Comparison of ENCODE assay signal across 9 mouse cellular contexts in genomic region chr16:93604481-93604969, GRCm38 (mm10). TPM values are rescaled to one million over a fixed set of nuclear protein-coding genes. Genes with fewer than 3 reads are reported as not detected.
DNase-seq lines count a peak whose midpoint lies in the region; ATAC-seq and TF ChIP-seq lines count a peak whose summit lies in the region.
"Had no signal": no experiment of that assay in that cellular context is flagged by ENCODE, and none has a peak within 500 bp of the region (broad histone marks: within the 10 kb centered on the region; RNA-seq: fewer than 3 reads in every experiment).

No protein-coding gene starts in this region.

- H3K4me3 ChIP-seq in heart, embryonic 14.5 days (ENCODE audit: control insufficient read depth in 1 of 2, insufficient read depth in 1 of 2, low read depth in 1 of 2, low read length in 2 of 2), result peak overlapping the region; percentile 64 to 73
- 0 out of 2 replicates have a peak overlapping the region, but pooled peaks have one; percentile 37 for H3K4me3 ChIP-seq in embryonic fibroblast, embryonic 13.5 days (ENCODE audit: insufficient read depth, low read length)
- H3K4me3 ChIP-seq in midbrain, postnatal 0 days (ENCODE audit: low read depth, low read length), result peak overlapping the region; percentile 58

- intact Hi-C loops in heart, postnatal 36 days (cut with DNase I), result no loop called here

- peak overlapping the region in 1 of 2 experiments; percentile 88; a peak in 2 of 4 replicates for H3K27ac ChIP-seq in heart, embryonic 14.5 days (replicated peaks in 1 of 2; ENCODE audit: control insufficient read depth in 1 of 2, insufficient read depth in 1 of 2, low read depth in 2 of 2, low read length in 2 of 2)
- H3K27ac ChIP-seq in embryonic fibroblast, embryonic 13.5 days (ENCODE audit: insufficient read depth, low read length), result peak overlapping the region; percentile 64; the same call in 1 of the 2 replicates
- H3K27ac ChIP-seq in midbrain, postnatal 0 days (ENCODE audit: low read depth, low read length), result peak overlapping the region; percentile 89

- TF ChIP-seq POLR2A in embryonic fibroblast, embryonic 13.5 days (IDR thresholded peaks at IDR 0.05; ENCODE audit: low read depth, low read length), result no peak

- 0 out of 2 replicates have a peak, but pooled peaks cover 2% of the 10 kb centered on the region for H3K36me3 ChIP-seq in heart, embryonic 14.5 days (ENCODE audit: control insufficient read depth, insufficient read depth, low read length)
- H3K36me3 ChIP-seq in midbrain, postnatal 0 days (ENCODE audit: insufficient read depth, low read length), result peaks cover 2% of the 10 kb centered on the region; the same call in 1 of the 2 replicates

- 2% methylated on average over 16 of the region's 16 CpGs for WGBS in heart, embryonic 14.5 days
- 4% methylated on average over 16 of the region's 16 CpGs for WGBS in midbrain, postnatal 0 days

- H3K4me2 ChIP-seq in heart, embryonic 14.5 days (ENCODE audit: low read length), result peak overlapping the region; percentile 84
- H3K4me2 ChIP-seq in midbrain, postnatal 0 days (ENCODE audit: low read depth, low read length, poor library complexity, severe bottlenecking), result peak overlapping the region; percentile 86

- no peak for ATAC-seq in heart, embryonic 14.5 days (ENCODE audit: insufficient number of reproducible peaks, insufficient read depth, low FRiP score, low read depth)
- ATAC-seq in midbrain, postnatal 0 days (ENCODE audit: low FRiP score), result peak; percentile 17; the same call in 1 of the 2 replicates

- no peaks in the 10 kb centered on the region for H3K27me3 ChIP-seq in heart, embryonic 14.5 days (ENCODE audit: control insufficient read depth, insufficient read depth, low read length)
- no peaks in the 10 kb centered on the region; the same call in 1 of the 2 replicates for H3K27me3 ChIP-seq in midbrain, postnatal 0 days (ENCODE audit: insufficient read depth, low read length)

- DNase-seq in heart, postnatal 36 days, result no peak
- peak; percentile 68 for DNase-seq in MN1 (ENCODE audit: low spot score)
- DNase-seq in kidney, postnatal 10 days, result peak; percentile 9
- peak; percentile 79 for DNase-seq in midbrain, postnatal 0 days (ENCODE audit: low spot score)
- DNase-seq in thymus, postnatal 36 days, result no peak
- no peak for DNase-seq in layer of hippocampus, postnatal 14 days (ENCODE audit: low spot score in 2 of 2)

- TF ChIP-seq CTCF in embryonic fibroblast, embryonic 13.5 days (IDR thresholded peaks at IDR 0.05; ENCODE audit: borderline replicate concordance, insufficient read depth, low read length), result no peak
- peak; percentile 24 for TF ChIP-seq CTCF in midbrain, postnatal 0 days (IDR thresholded peaks at IDR 0.05)

- no peaks in the 10 kb centered on the region for H3K9me3 ChIP-seq in heart, embryonic 14.5 days (ENCODE audit: control insufficient read depth, low read length)
- H3K9me3 ChIP-seq in midbrain, postnatal 0 days (ENCODE audit: low read length), result no peaks in the 10 kb centered on the region

- H3K4me1 ChIP-seq in heart, embryonic 14.5 days (ENCODE audit: control insufficient read depth in 2 of 2, insufficient read depth in 2 of 2, low read length in 2 of 2), result peaks cover 6 to 10% of the 10 kb centered on the region in 2 experiments
- 0 out of 2 replicates have a peak, but pooled peaks cover 5% of the 10 kb centered on the region for H3K4me1 ChIP-seq in embryonic fibroblast, embryonic 13.5 days (ENCODE audit: control insufficient read depth, insufficient read depth, low read length)
- H3K4me1 ChIP-seq in midbrain, postnatal 0 days (ENCODE audit: insufficient read depth, low read length), result peaks cover 2% of the 10 kb centered on the region; the same call in 1 of the 2 replicates

- peak overlapping the region; percentile 77 for H3K9ac ChIP-seq in heart, embryonic 14.5 days (ENCODE audit: low read length)
- H3K9ac ChIP-seq in midbrain, postnatal 0 days (replicated peaks; ENCODE audit: low read length, poor library complexity, severe bottlenecking), result peak overlapping the region; percentile 72

RNA-seq across cellular contexts. Expression of gene Setd4, which starts 0.7 kb away (rescaled TPM):
- 4.0 and 6.0 TPM in 2 replicates for polyA plus RNA-seq in heart, embryonic 14.5 days (2014; fragmentation: Nextera tagmentation; extraction: Ambion mirVana)
- 1 to 10 TPM; 1.3 to 3.0 TPM for total RNA-seq in heart, postnatal 36 days (2021)
- 4.9 and 6.1 TPM in 2 replicates for polyA plus RNA-seq in embryonic fibroblast, embryonic 13.5 days (2011; ENCODE audit: insufficient read length, low read depth, missing spikeins)
- total RNA-seq in midbrain, postnatal 0 days (2014; rRNA removed), result 20.3 and 29.6 TPM in 2 replicates
- polyA plus RNA-seq in midbrain, postnatal 0 days (2015; fragmentation: Nextera tagmentation; extraction: Ambion mirVana), result 14.9 and 17.2 TPM in 2 replicates
- 10 to 100 TPM in 1 of 2 experiments, 1 to 10 TPM in 1; 9.5 to 10.7 TPM for total RNA-seq in layer of hippocampus, postnatal 14 days (2021)

RNA-seq across cellular contexts. Expression of gene Cbr1, which starts 1.1 kb away (rescaled TPM):
- 56.2 and 60.9 TPM in 2 replicates for polyA plus RNA-seq in heart, embryonic 14.5 days (2014; fragmentation: Nextera tagmentation; extraction: Ambion mirVana)
- 10 to 100 TPM; 25.5 to 26.2 TPM for total RNA-seq in heart, postnatal 36 days (2021)
- 30.0 and 34.3 TPM in 2 replicates for polyA plus RNA-seq in embryonic fibroblast, embryonic 13.5 days (2011; ENCODE audit: insufficient read length, low read depth, missing spikeins)
- 76.2 and 103 TPM in 2 replicates for total RNA-seq in midbrain, postnatal 0 days (2014; rRNA removed)
- polyA plus RNA-seq in midbrain, postnatal 0 days (2015; fragmentation: Nextera tagmentation; extraction: Ambion mirVana), result 111 and 118 TPM in 2 replicates
- 10 to 100 TPM; 59.4 to 63.7 TPM for total RNA-seq in layer of hippocampus, postnatal 14 days (2021)

RNA-seq across cellular contexts. Expression of gene Gm5678, which starts 23.4 kb away (rescaled TPM):
- polyA plus RNA-seq in heart, embryonic 14.5 days (2014; fragmentation: Nextera tagmentation; extraction: Ambion mirVana), result not detected in 2 replicates
- under 1 TPM; 0.68 to 0.94 TPM for total RNA-seq in heart, postnatal 36 days (2021)
- polyA plus RNA-seq in embryonic fibroblast, embryonic 13.5 days (2011; ENCODE audit: insufficient read length, low read depth, missing spikeins), result not detected in 2 replicates
- total RNA-seq in midbrain, postnatal 0 days (2014; rRNA removed), result not detected in 2 replicates
- polyA plus RNA-seq in midbrain, postnatal 0 days (2015; fragmentation: Nextera tagmentation; extraction: Ambion mirVana), result not detected in 2 replicates
- 1 to 10 TPM; 1.9 to 2.0 TPM for total RNA-seq in layer of hippocampus, postnatal 14 days (2021)
- total RNA-seq: neutrophil, adult 5-6 weeks had no signal

Comparison
In these comparisons a context has a peak if more than half of its experiments do, and no peak if none do; other contexts are left out.
1. DNase-seq: peak in MN1 (single experiment), kidney, postnatal 10 days (single experiment) and midbrain, postnatal 0 days (single experiment); none in heart, postnatal 36 days (0 of 2), thymus, postnatal 36 days (0 of 2) and layer of hippocampus, postnatal 14 days (0 of 2).
2. Peak in every context shown above with its lines, with median percentiles within 50 percentile points of each other: H3K4me3 ChIP-seq.